Mouse (Mus musculus) olfactory bulb, adult 2 months (tissue): ENCODE measurements around the gene Tshz3.

ENCODE experiments used
- CTCF ChIP-seq: fragments of 200-500 bp; IDR thresholded peaks from 2 replicates; pipeline ENCODE4 v1.5.1; 2012; ENCODE audit warnings: low read depth, mild to moderate bottlenecking, low read length, moderate library complexity; ENCODE audit not compliant: insufficient read depth
- POLR2A ChIP-seq: fragments of 200-500 bp; IDR thresholded peaks from 2 replicates; pipeline ENCODE4 v1.6.1; 2012; ENCODE audit warnings: mild to moderate bottlenecking, low read depth, low read length, moderate library complexity; ENCODE audit not compliant: insufficient read depth

DNA sequence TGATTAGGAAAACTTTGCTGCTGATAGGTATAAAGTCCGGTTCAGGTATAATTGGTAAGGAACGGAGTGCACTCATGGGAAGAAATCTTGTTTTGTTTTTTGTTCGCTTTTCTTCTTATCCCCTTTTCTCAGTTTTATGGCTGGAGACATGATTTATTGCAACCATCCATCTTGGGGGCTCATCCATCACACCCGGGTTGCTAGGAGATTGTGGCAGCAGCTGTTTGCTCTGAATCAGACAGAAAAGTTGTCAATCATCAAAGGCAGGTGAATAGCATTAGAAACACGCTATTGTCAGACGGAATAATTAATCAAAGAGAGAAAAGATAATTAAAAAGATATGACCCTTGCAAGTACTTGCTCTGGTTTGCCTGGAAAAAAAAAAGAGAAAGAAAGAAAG lies 12.5 kb downstream of the Tshz3 start:
- no peak for TF ChIP-seq CTCF
- no peak for TF ChIP-seq POLR2A
